Mouse (Mus musculus) 416B (cell line): ENCODE measurements at regions not wholly inside any gene's neighbourhood (a gene's known extent, or its start where the extent isn't known, plus 50 kb on each side); places are given as distances from the start of the nearest gene placed in this dataset.

Source experiments
- DNase-seq: peaks from one replicate; pipeline ENCODE4 v3.0.0; 2011; ENCODE audit warnings: low read depth

GRCm38 (mm10) chrX:11845566-11845965, 314.6 kb downstream of the Bcor start:
- DNase-seq = peak; percentile 82

- no peak for DNase-seq
Observed at GRCm38 (mm10) chrX:11855910-11856309, 304.2 kb downstream of the Bcor start.

GRCm38 (mm10) chrX:11859396-11859795, 300.8 kb downstream of the Bcor start:
- DNase-seq = no peak

- DNase-seq = no peak
Observed at GRCm38 (mm10) chrX:11861119-11861708, 298.9 kb downstream of the Bcor start.

- no peak for DNase-seq
Observed at GRCm38 (mm10) chrX:11861892-11862291, 298.3 kb downstream of the Bcor start.

- DNase-seq = no peak
Observed at GRCm38 (mm10) chrX:11863106-11863505, 297.0 kb downstream of the Bcor start.

GRCm38 (mm10) chrX:11873913-11874312, 286.2 kb downstream of the Bcor start:
- DNase-seq = no peak

- DNase-seq = no peak
Observed at GRCm38 (mm10) chrX:11876636-11877035, 283.5 kb downstream of the Bcor start.

- no peak for DNase-seq
Observed at GRCm38 (mm10) chrX:11878028-11878427, 282.1 kb downstream of the Bcor start.

GRCm38 (mm10) chrX:11880972-11881371, 279.2 kb downstream of the Bcor start:
- DNase-seq = peak; percentile 75

- DNase-seq = peak; percentile 19
Observed at GRCm38 (mm10) chrX:11883738-11884716, 276.1 kb downstream of the Bcor start.

GRCm38 (mm10) chrX:11892396-11892795, 267.8 kb downstream of the Bcor start:
- DNase-seq = no peak

GRCm38 (mm10) chrX:11893606-11894279, 266.4 kb downstream of the Bcor start:
- DNase-seq = peak; percentile 50

GRCm38 (mm10) chrX:11894280-11894662, 265.9 kb downstream of the Bcor start:
- DNase-seq = no peak

- no peak for DNase-seq
Observed at GRCm38 (mm10) chrX:11895396-11895795, 264.8 kb downstream of the Bcor start.

GRCm38 (mm10) chrX:11898280-11898679, 261.9 kb downstream of the Bcor start:
- no peak for DNase-seq

GRCm38 (mm10) chrX:11899051-11899450, 261.1 kb downstream of the Bcor start:
- no peak for DNase-seq

GRCm38 (mm10) chrX:11899914-11900313, 260.2 kb downstream of the Bcor start:
- DNase-seq = no peak

GRCm38 (mm10) chrX:11901791-11902190, 258.4 kb downstream of the Bcor start:
- DNase-seq = no peak

- peak; percentile 52 for DNase-seq
Observed at GRCm38 (mm10) chrX:11903116-11903700, 256.9 kb downstream of the Bcor start.

GRCm38 (mm10) chrX:11905231-11905630, 254.9 kb downstream of the Bcor start:
- no peak for DNase-seq

GRCm38 (mm10) chrX:11907167-11907566, 253.0 kb downstream of the Bcor start:
- DNase-seq = no peak
